Mouse (Mus musculus): ENCODE results near the gene Lrrc75a. TPM values are rescaled to one million over a fixed set of nuclear protein-coding genes. Genes with fewer than 3 reads are reported as not detected.
A peak's percentile ranks its signal among the peaks of the same experiment; 100 is the strongest.

The Lrrc75a gene
- polyA plus RNA-seq, 1 experiment from 2014 or later: 10.0 TPM

DNA sequence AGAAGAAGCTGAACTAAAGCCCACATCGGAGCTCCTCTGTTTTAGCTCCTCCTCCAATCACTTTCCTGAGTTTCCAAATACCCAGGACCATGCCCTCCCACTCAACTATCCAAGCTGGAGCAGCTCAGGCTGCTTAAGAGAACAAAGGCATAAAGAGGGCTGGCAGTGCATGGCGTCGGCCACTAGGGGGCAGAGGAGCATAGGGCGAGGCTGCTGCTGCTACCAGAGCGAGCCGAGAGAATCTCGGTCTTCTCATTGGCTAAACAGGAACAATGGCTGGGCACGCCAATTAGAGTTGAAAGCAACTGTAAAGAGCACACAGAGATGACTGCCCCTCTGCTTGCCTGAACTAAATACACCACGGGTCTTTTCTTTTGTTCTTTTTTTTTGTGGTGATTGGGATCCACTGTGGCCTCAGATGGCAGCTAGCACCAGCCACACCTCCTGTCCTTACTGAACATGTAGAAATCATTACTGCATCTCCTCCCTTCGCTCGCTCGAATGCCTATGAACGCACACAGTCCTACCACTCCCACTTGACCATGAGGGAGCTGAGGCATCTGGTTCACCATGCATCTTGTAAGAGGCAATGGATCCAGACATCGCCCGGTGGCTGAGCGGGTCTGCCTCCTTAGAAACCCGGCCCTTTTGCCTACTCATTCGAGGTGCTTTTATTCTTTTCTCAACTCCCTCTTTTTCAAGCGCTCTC is 34.5 kb downstream of the Lrrc75a start:
- Histone ChIP-seq H3K27ac (ENCODE audit: low read length) (peak overlapping the region; percentile 90), H3K4me1 (ENCODE audit: control insufficient read depth, insufficient read depth, low read length) (peaks cover 23% of the 10 kb centered on the region), H3K4me3 (ENCODE audit: low read depth, low read length) (peak overlapping the region; percentile 21), H3K27me3 (ENCODE audit: control insufficient read depth, insufficient read depth, low read depth, low read length) (no peaks in the 10 kb centered on the region), H3K36me3 (ENCODE audit: control insufficient read depth, insufficient read depth, low read length) (0 out of 2 replicates have a peak, but pooled peaks cover 2% of the 10 kb centered on the region), H3K4me2 (ENCODE audit: low read length) (peak overlapping the region; percentile 52), H3K9me3 (replicated peaks; ENCODE audit: control insufficient read depth, low read length, poor library complexity, severe bottlenecking) (no peaks in the 10 kb centered on the region), H3K9ac (ENCODE audit: low read depth, low read length) (peak overlapping the region; percentile 60)
- WGBS: 2% methylated on average over 19 of the region's 19 CpGs
- ATAC-seq: peak; percentile 96

DNA sequence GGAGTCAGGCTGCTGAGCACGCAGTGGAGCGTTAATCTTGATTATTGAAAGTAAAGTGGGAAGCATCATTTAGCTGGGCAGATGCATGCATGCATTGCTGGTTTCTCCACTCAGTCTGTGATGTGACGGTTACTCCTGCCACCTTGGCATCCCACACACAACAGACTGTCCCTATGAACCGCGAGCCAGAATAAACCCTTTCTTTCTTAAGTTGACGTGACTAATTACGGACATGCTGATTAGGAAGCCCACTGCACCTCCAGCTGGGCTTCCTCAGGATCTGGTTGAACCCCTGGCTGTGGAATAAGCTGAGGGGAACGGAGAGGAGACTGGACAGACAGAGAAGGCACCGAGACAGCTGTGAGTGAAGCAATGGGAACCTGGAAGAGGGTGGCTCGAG is 35.7 kb downstream of the Lrrc75a start:
- Histone ChIP-seq H3K4me3 (ENCODE audit: low read depth, low read length) (no peak overlapping the region), H3K9ac (ENCODE audit: low read depth, low read length) (peak overlapping the region; percentile 47; the same call in 1 of the 2 replicates), H3K4me2 (ENCODE audit: low read length) (peak overlapping the region; percentile 52), H3K36me3 (ENCODE audit: control insufficient read depth, insufficient read depth, low read length) (0 out of 2 replicates have a peak, but pooled peaks cover under 1% of the 10 kb centered on the region), H3K9me3 (replicated peaks; ENCODE audit: control insufficient read depth, low read length, poor library complexity, severe bottlenecking) (no peaks in the 10 kb centered on the region), H3K4me1 (ENCODE audit: control insufficient read depth, insufficient read depth, low read length) (peaks cover 23% of the 10 kb centered on the region), H3K27ac (ENCODE audit: low read length) (peak overlapping the region; percentile 90), H3K27me3 (ENCODE audit: control insufficient read depth, insufficient read depth, low read depth, low read length) (no peaks in the 10 kb centered on the region)
- ATAC-seq: 0 out of 2 replicates have a peak, but pooled peaks have one; percentile 1
- 47% methylated on average over 10 of the region's 10 CpGs for WGBS

DNA sequence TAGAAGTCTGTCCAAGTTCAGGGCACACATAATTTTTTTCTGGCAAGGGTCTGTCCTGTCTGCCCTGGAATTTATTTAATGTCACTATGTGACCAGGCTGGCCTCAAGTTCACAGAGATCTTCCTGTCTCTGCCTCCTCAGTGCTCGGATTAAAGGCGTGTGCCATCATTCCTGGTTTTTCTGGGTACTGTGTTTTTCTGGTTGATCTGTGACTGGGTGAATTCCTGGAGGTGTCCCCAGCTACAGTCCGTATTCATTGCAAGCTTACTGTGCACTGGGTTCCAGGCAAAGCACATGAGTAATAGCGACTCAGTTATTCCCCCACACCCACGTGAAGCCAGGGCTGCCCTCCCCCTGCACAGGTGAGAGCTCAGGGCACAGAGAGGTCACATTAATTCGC is 38.0 kb downstream of the Lrrc75a start:
- Histone ChIP-seq H3K4me3 (ENCODE audit: low read depth, low read length) (no peak overlapping the region), H3K4me1 (ENCODE audit: control insufficient read depth, insufficient read depth, low read length) (peaks cover 40% of the 10 kb centered on the region), H3K27me3 (ENCODE audit: control insufficient read depth, insufficient read depth, low read depth, low read length) (no peaks in the 10 kb centered on the region), H3K4me2 (ENCODE audit: low read length) (no peak overlapping the region), H3K9ac (ENCODE audit: low read depth, low read length) (no peak overlapping the region), H3K36me3 (ENCODE audit: control insufficient read depth, insufficient read depth, low read length) (peaks cover 10% of the 10 kb centered on the region), H3K9me3 (replicated peaks; ENCODE audit: control insufficient read depth, low read length, poor library complexity, severe bottlenecking) (no peaks in the 10 kb centered on the region), H3K27ac (ENCODE audit: low read length) (no peak overlapping the region)
- no peak for ATAC-seq
- 82% methylated on average over 6 of the region's 6 CpGs for WGBS

DNA sequence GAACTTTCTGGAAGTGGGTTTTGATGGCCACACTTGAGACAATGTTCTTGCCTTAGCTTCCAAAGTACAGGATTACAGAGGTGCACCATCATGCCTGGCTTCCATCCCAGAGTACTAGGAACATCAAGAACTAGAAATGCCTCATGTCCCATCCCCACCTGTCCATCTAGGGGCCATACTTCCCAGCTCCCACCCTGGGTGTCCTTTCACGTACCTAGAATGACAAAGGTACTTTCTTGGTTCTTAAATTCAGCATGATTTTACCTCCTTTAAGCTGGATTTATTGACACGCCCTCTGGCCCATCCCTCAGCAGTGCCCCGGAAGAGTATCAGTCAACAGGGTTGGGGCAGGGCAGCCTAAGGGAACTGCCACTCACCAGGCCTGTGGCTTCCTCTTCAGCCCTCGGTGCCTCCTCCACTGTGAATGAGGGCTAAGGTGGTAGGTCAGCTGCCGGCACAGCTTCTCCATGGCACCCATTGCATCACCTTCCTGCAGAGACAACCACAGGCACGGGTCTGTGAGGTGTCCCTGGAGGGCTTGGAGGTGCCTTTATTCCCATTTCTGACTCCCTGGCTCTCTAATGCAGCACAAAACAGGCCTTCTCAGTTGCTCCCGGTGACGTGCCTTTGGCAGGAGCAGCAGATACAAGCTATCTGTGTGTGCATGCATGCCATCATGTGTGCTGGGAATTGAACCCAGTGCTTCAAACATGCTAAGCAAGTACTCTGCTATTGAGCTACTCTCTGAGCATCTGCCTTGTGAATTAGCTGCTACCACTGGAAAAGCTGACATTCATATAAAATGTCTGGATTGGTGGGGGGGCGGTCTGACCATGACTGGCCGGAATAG is 39.3 kb downstream of the Lrrc75a start:
- no peak overlapping the region for H3K27ac ChIP-seq (ENCODE audit: low read length)
- 86% methylated on average over 10 of the region's 10 CpGs for WGBS
- no peak overlapping the region for H3K4me2 ChIP-seq (ENCODE audit: low read length)
- peaks cover 41% of the 10 kb centered on the region for H3K4me1 ChIP-seq (ENCODE audit: control insufficient read depth, insufficient read depth, low read length)
- peaks cover 18% of the 10 kb centered on the region for H3K36me3 ChIP-seq (ENCODE audit: control insufficient read depth, insufficient read depth, low read length)
- H3K4me3 ChIP-seq (ENCODE audit: low read depth, low read length): no peak overlapping the region
- no peaks in the 10 kb centered on the region for H3K27me3 ChIP-seq (ENCODE audit: control insufficient read depth, insufficient read depth, low read depth, low read length)
- ATAC-seq: no peak
- H3K9me3 ChIP-seq (replicated peaks; ENCODE audit: control insufficient read depth, low read length, poor library complexity, severe bottlenecking): no peaks in the 10 kb centered on the region
- no peak overlapping the region for H3K9ac ChIP-seq (ENCODE audit: low read depth, low read length)

DNA sequence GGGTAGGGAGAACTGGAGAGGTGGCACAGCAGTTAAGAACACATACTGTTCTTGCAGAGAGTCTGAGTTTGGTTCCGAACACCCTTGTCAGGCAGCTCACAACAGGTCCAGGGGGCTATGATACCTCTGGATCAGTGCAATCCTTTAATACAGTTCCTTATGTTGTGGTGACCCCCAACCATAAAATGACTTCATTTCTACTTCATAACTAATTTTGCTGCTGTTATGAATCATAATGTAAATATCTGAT is 40.4 kb downstream of the Lrrc75a start:
- no peak for ATAC-seq
- Histone ChIP-seq H3K4me3 (ENCODE audit: low read depth, low read length) (no peak overlapping the region), H3K36me3 (ENCODE audit: control insufficient read depth, insufficient read depth, low read length) (peaks cover 18% of the 10 kb centered on the region), H3K9ac (ENCODE audit: low read depth, low read length) (no peak overlapping the region), H3K27ac (ENCODE audit: low read length) (no peak overlapping the region), H3K27me3 (ENCODE audit: control insufficient read depth, insufficient read depth, low read depth, low read length) (no peaks in the 10 kb centered on the region), H3K4me1 (ENCODE audit: control insufficient read depth, insufficient read depth, low read length) (peaks cover 42% of the 10 kb centered on the region), H3K9me3 (replicated peaks; ENCODE audit: control insufficient read depth, low read length, poor library complexity, severe bottlenecking) (no peaks in the 10 kb centered on the region), H3K4me2 (ENCODE audit: low read length) (no peak overlapping the region)
- 100% methylated on average over 1 of the region's 1 CpGs for WGBS

DNA sequence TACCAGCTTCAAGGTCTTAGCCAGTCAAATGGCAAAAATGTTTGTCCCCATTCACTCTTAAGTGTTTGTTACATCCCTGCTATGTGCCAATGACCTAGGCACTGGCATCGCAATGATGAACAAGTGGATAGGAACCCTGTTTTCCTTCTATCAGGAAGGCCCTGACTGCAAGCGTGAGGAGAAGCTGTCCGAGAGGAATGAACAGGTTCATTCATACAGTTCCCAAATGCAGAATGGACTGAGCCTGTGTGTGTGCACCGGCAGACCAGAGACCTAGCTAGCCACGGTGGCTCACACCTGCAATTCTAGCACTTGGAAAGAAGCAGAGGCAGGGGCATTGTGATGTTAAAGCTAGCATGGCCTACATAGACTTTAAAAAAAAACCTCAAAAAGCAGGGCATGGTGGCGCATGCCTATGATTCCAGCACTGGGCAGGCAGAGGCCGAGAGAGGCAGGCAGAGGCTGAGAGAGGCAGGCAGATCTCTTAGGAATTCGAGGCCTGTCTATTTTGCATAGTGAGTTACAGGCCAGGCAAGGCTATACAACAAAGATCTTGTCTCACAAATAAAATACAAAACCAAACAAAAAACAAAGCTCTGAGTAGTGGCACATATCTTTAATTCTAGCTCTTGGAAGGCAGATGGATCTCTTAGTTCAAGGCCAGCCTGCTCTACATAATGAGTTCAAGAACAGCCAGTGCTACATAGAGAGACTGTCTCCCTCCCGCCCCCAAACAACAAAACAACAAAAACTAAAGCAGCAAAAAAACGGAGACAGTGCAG is 41.0 kb downstream of the Lrrc75a start:
- no peaks in the 10 kb centered on the region for H3K27me3 ChIP-seq (ENCODE audit: control insufficient read depth, insufficient read depth, low read depth, low read length)
- no peak overlapping the region for H3K4me3 ChIP-seq (ENCODE audit: low read depth, low read length)
- WGBS: 59% methylated on average over 10 of the region's 10 CpGs
- no peak overlapping the region for H3K4me2 ChIP-seq (ENCODE audit: low read length)
- no peaks in the 10 kb centered on the region for H3K9me3 ChIP-seq (replicated peaks; ENCODE audit: control insufficient read depth, low read length, poor library complexity, severe bottlenecking)
- no peak overlapping the region for H3K9ac ChIP-seq (ENCODE audit: low read depth, low read length)
- ATAC-seq: no peak
- H3K36me3 ChIP-seq (ENCODE audit: control insufficient read depth, insufficient read depth, low read length): peaks cover 18% of the 10 kb centered on the region
- H3K27ac ChIP-seq (ENCODE audit: low read length): no peak overlapping the region
- H3K4me1 ChIP-seq (ENCODE audit: control insufficient read depth, insufficient read depth, low read length): peaks cover 37% of the 10 kb centered on the region

DNA sequence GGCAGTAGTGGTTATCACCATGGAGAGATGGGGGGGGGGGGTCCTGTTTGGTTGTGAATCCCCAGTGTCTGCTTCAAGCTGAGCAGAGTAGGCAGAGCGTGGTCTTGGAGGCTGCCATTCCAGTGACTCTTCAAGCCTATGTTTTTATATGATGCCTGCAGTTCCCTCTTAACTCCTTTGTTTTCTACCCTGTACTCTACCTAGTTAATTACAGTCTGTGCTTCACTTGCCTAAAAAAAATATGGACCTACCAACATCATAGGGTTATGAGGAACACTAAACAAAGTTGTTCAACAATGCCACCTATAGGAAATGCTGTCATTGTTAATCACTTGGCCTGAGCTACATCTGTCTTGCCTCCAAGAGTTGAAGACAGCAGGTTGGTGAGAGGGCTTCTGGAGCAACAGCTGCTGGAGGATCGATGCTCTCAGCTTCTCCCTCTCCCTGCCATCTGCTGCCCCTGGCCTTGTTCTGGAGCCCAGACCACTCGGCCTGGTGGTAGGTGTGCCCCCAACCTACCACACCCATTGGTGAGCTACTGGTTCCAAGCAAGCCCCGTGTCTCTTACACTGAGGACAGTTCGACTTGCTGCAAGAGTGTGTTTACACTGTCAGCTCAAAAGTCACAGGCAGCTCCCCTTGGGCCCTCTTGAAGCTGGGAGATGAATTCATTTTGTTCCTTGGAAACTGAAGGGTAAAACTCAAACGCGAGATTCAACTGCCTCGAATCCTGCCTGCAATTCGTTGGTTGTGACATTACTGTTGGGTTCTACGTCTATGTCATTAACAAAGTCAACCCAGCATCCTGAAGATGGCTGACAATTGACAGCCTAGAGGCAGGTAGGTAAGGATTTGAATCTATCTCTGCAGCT is 41.8 kb downstream of the Lrrc75a start:
- H3K4me2 ChIP-seq (ENCODE audit: low read length): no peak overlapping the region
- 0 out of 2 replicates have a peak overlapping the region, but pooled peaks have one; percentile 5 for H3K27ac ChIP-seq (ENCODE audit: low read length)
- no peak overlapping the region for H3K4me3 ChIP-seq (ENCODE audit: low read depth, low read length)
- ATAC-seq: no peak
- peak overlapping the region; percentile 36 for H3K9ac ChIP-seq (ENCODE audit: low read depth, low read length)
- WGBS: 63% methylated on average over 10 of the region's 10 CpGs
- H3K36me3 ChIP-seq (ENCODE audit: control insufficient read depth, insufficient read depth, low read length): peaks cover 18% of the 10 kb centered on the region
- H3K4me1 ChIP-seq (ENCODE audit: control insufficient read depth, insufficient read depth, low read length): peaks cover 37% of the 10 kb centered on the region
- no peaks in the 10 kb centered on the region for H3K9me3 ChIP-seq (replicated peaks; ENCODE audit: control insufficient read depth, low read length, poor library complexity, severe bottlenecking)
- H3K27me3 ChIP-seq (ENCODE audit: control insufficient read depth, insufficient read depth, low read depth, low read length): no peaks in the 10 kb centered on the region

DNA sequence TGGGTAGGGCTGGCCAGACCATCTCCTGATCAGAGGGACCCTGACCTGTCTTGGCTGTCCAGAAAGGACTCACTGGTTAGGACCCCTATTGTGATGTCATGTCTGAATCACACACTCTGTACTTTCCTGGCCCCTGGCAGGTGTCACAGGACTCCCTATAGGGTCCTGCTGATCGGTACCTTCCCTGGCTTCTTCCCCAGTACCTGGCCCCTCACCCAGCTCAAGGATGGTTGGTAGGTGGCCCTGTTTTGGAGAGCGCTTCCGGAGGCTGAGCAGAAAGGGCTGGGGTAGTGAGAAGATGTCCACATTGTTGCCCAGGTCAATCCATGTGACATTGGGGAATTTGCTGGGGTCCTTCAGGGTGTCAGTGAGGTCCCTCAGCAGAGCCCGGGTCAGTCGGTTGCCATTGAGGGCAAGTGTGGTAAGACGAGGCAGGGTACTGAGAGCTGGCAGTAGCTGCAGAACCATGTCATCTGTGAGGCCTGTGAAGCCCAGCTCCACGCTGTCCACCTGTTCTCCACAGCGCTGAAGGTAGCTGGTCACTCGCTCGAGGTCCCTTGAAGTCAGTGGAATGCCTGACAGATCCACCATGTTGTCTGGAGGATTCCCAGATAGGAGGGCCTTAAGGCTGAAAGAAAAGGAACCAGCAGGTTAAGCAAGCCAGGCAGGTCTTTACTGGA is 42.6 kb downstream of the Lrrc75a start:
- peaks cover 18% of the 10 kb centered on the region for H3K36me3 ChIP-seq (ENCODE audit: control insufficient read depth, insufficient read depth, low read length)
- no peaks in the 10 kb centered on the region for H3K27me3 ChIP-seq (ENCODE audit: control insufficient read depth, insufficient read depth, low read depth, low read length)
- H3K4me1 ChIP-seq (ENCODE audit: control insufficient read depth, insufficient read depth, low read length): peaks cover 37% of the 10 kb centered on the region

More for the DNA sequence above, 42.6 kb downstream of the Lrrc75a start:
- Histone ChIP-seq H3K4me3 (ENCODE audit: low read depth, low read length) (no peak overlapping the region), H3K27ac (ENCODE audit: low read length) (0 out of 2 replicates have a peak overlapping the region, but pooled peaks have one; percentile 5), H3K9me3 (replicated peaks; ENCODE audit: control insufficient read depth, low read length, poor library complexity, severe bottlenecking) (no peaks in the 10 kb centered on the region), H3K9ac (ENCODE audit: low read depth, low read length) (peak overlapping the region; percentile 8), H3K4me2 (ENCODE audit: low read length) (peak overlapping the region; percentile 75; the same call in 1 of the 2 replicates)
- ATAC-seq: no peak
- 43% methylated on average over 10 of the region's 10 CpGs for WGBS
